Mouse (Mus musculus) mouse embryonic stem cell (cell line): ENCODE results near the gene Zg16.
"Not testable (repeated sequence)": the region's sequence is repeated elsewhere in the genome, so short reads cannot be mapped to it uniquely, and the experiment has no call there.

Experiments used
- in situ Hi-C, 2 experiments: fragments of 300-500 bp; cut with MboI; formaldehyde crosslinking; loops; 1 replicate in 1 of 2; 3 replicates in 1 of 2; pipeline ENCODE4 v1.14.3; 2019 to 2020; ENCODE audit warnings: low sequenced_read_pairs in 2 of 2, low pct_unique_long_range_greater_than_20kb in 1 of 2, mixed read lengths in 1 of 2; ENCODE audit not compliant: unreplicated experiment in 1 of 2

The Zg16 gene

GRCm38 (mm10) chr7:127087278-127088010 lies at the start of gene Zg16:
TSS of gene Zg16 (minus strand) at chr7:127087328.
- in situ Hi-C loops, result not testable (repeated sequence)

- in situ Hi-C loops, result no loop called here
Observed at GRCm38 (mm10) chr7:127136181-127137071, 49.3 kb upstream of the Zg16 start.

- in situ Hi-C loops, result no loop called here
Observed at GRCm38 (mm10) chr7:127134821-127135447, 47.8 kb upstream of the Zg16 start.

GRCm38 (mm10) chr7:127133125-127133524 lies 46.0 kb upstream of the Zg16 start:
- in situ Hi-C loops, result no loop called here

- in situ Hi-C loops, result loop anchor here in 1 of 2 experiments (10.0 kb wide), 1 partner anchor 55 kb away; no protein-coding TSS in a partner anchor
Observed at GRCm38 (mm10) chr7:127129638-127130037, 42.5 kb upstream of the Zg16 start.

GRCm38 (mm10) chr7:127121911-127122270 lies 34.8 kb upstream of the Zg16 start, which contains the start of gene Qprt:
TSS of gene Qprt (minus strand) at chr7:127122226.
- in situ Hi-C loops, result loop anchor here in 1 of 2 experiments (10.0 kb wide), 1 partner anchor 63 kb away; no protein-coding TSS in a partner anchor

- in situ Hi-C loops, result loop anchor here in 1 of 2 experiments (10.0 kb wide), 1 partner anchor 64 kb away; no protein-coding TSS in a partner anchor
Observed at GRCm38 (mm10) chr7:127121061-127121910, 34.2 kb upstream of the Zg16 start.

GRCm38 (mm10) chr7:127118671-127119445 lies 31.7 kb upstream of the Zg16 start:
- in situ Hi-C loops, result no loop called here

- in situ Hi-C loops, result no loop called here
Observed at GRCm38 (mm10) chr7:127117948-127118347, 30.8 kb upstream of the Zg16 start.

GRCm38 (mm10) chr7:127116331-127116935 lies 29.3 kb upstream of the Zg16 start:
- in situ Hi-C loops, result no loop called here

- in situ Hi-C loops, result no loop called here
Observed at GRCm38 (mm10) chr7:127114920-127115319, 27.8 kb upstream of the Zg16 start.

- in situ Hi-C loops, result no loop called here
Observed at GRCm38 (mm10) chr7:127113614-127114259, 26.6 kb upstream of the Zg16 start.

- in situ Hi-C loops, result no loop called here
Observed at GRCm38 (mm10) chr7:127112921-127113597, 25.9 kb upstream of the Zg16 start.

- in situ Hi-C loops, result no loop called here
Observed at GRCm38 (mm10) chr7:127112251-127112841, 25.2 kb upstream of the Zg16 start.

- in situ Hi-C loops, result no loop called here
Observed at GRCm38 (mm10) chr7:127111461-127111860, 24.3 kb upstream of the Zg16 start.
